Mouse (Mus musculus) G1E (cell line): ENCODE data around the gene Arhgap35.

Experiments used
- CTCF ChIP-seq: IDR thresholded peaks from 2 replicates; pipeline ENCODE4 v1.5.1; 2012; ENCODE audit warnings: low read depth, low read length, inconsistent platforms, mixed read lengths
- GATA1 ChIP-seq: IDR thresholded peaks from 2 replicates; pipeline ENCODE4 v1.6.1; 2012; ENCODE audit warnings: borderline replicate concordance, low read length, inconsistent platforms, mixed read lengths

DNA sequence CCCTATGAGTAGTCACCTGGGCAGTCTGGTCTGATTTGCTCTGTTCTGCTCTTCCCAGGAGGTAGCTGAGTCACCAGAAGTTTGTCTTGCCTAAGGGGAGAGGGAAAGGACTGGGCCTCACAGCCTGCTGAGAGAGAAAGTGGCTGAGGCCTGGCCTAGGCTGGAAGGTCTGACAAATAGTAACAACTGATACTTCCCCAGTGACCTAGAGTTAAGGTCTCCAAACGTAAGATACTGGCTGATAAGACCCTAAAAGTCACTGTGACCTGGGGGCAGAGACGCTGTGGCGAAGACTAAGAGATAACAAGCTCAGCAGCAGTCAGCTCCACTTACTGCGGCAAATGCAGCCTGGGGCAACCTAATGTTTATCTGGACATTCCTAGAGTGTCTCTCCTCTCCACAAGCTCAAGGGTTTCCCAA, 13.1 kb downstream of the Arhgap35 start:
- TF ChIP-seq GATA1: no peak
- no peak for TF ChIP-seq CTCF
